Mouse (Mus musculus) C2C12 (cell line): ENCODE data around the gene Trub2.

Experiments used
- CTCF ChIP-seq: IDR thresholded peaks from one replicate; pipeline ENCODE4 v1.5.1; 2011; ENCODE audit not compliant: control insufficient read depth, insufficient read depth, insufficient read length
- MAX ChIP-seq: IDR thresholded peaks from one replicate; pipeline ENCODE4 v1.6.1; 2011; ENCODE audit warnings: mild to moderate bottlenecking, control low read depth
- USF1 ChIP-seq: IDR thresholded peaks from one replicate; pipeline ENCODE4 v1.6.1; 2011; ENCODE audit warnings: low read depth, mild to moderate bottlenecking, control low read depth, moderate library complexity

- TF ChIP-seq MAX, result no peak
- TF ChIP-seq CTCF, result no peak
- no peak for TF ChIP-seq USF1
These were observed 4.6 kb upstream of the Trub2 start for GRCm38 (mm10) chr2:29792772-29793487.
